Mouse (Mus musculus): ENCODE measurements around the gene Tprn.

- no peak for TF ChIP-seq POLR2A (IDR thresholded peaks at IDR 0.05; ENCODE audit: control insufficient read depth, extremely low read depth, insufficient read depth, low read length, poor library complexity)
- no peak for TF ChIP-seq CTCF (IDR thresholded peaks at IDR 0.05; ENCODE audit: borderline replicate concordance, control insufficient read depth, extremely low read depth, insufficient read depth, low read length, poor library complexity)
Measured at GRCm38 (mm10) chr2:25239766-25240165, 22.7 kb upstream of the Tprn start.
